Mouse (Mus musculus) skeletal muscle tissue, adult 2 months (tissue): Measurements from ENCODE around the gene Cspg4.

Experiments
- DNase-seq: peaks from one replicate; pipeline ENCODE4 v3.0.0-alpha.2; 2012; ENCODE audit warnings: low read depth, low spot score

The Cspg4 gene

GRCm38 (mm10) chr9:56864832-56865231 lies at the start of gene Cspg4:
TSS of gene Cspg4 (plus strand) at chr9:56865033.
- peak; percentile 82 for DNase-seq

DNA sequence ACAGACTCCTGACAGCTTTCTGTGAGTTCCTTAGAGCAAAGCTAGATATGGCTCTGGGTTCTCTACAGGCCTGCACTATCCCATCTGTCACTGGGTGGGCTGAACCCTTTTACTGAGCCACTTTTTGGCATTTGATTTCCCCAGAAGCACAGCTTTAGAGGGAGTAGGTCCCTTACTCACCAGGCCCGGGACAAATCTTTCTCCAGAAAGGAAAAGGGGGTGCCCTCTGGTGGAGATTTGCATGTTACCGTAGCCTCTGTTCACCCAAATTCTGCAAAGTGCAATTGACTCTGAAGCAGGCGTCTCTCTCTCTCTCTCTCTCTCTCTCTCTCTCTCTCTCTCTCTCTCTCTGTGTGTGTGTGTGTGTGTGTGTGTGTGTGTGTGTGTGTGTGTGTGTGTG lies 39.9 kb upstream of the Cspg4 start:
- no peak for DNase-seq

GRCm38 (mm10) chr9:56825476-56826213 lies 39.2 kb upstream of the Cspg4 start:
- no peak for DNase-seq

- DNase-seq: no peak
Measured at GRCm38 (mm10) chr9:56828146-56828545, 36.7 kb upstream of the Cspg4 start.

- no peak for DNase-seq
Measured at GRCm38 (mm10) chr9:56828841-56829240, 36.0 kb upstream of the Cspg4 start.

GRCm38 (mm10) chr9:56830162-56830561 lies 34.7 kb upstream of the Cspg4 start:
- DNase-seq: peak; percentile 57

DNA sequence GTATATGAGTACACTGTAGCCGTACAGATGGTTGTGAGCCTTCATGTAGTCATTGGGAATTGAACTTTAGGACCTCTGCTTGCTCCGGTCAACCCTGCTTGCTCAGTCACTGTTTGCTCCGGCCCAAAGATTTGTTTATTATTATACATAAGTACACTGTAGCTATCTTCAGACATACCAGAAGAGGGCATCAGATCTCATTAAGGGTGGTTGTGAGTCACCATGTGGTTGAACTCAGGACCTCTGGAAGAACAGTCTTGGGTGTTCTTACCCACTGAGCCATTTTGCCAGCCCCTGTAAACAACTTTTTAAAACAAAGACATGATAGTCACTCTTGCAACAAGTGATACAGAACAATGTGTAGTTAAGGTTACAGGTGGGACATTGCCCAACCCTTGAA lies 32.9 kb upstream of the Cspg4 start:
- no peak for DNase-seq

- peak; percentile 67 for DNase-seq
Measured at GRCm38 (mm10) chr9:56832900-56833299, 31.9 kb upstream of the Cspg4 start.

DNA sequence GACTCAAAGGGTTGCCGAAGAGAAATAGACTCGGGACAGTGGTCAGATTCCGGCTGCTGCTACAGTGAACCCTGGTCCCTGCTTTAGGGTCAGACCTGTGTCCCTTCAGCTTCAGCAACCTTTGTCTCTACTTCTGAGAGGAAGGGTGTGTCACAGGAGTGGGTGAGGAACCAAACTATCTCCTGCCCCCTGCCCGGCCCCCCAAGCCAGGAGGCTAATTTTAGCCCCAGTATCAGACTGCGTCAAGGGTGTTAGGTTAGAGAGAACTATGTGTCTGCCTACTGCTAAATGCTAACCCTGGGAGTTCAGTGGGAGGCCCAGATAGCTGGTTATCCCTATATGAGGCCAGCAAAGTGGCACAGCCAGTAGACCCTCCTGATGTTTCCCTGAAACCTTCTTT lies 29.7 kb upstream of the Cspg4 start:
- no peak for DNase-seq

GRCm38 (mm10) chr9:56840721-56841120 lies 24.1 kb upstream of the Cspg4 start:
- no peak for DNase-seq

DNA sequence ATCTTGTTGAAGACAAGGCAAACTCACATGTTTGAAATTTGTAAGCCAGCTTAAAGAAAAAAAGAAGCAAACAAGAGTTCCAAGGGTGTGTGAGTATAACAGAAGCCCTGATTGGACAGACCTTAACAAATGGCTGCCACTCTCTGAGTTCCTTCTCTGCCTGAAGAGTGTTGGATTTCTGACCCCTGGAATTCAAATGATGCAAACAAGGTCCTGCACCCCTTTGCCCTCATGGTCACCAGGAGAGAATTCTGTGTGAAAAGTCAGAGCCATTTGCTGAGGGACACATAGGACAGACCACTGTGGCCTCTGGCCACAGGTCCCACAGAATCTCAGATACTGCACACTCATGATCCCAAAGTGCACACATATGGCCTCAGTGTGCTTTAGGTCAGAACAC lies 23.0 kb upstream of the Cspg4 start:
- DNase-seq: no peak

- no peak for DNase-seq
Measured at GRCm38 (mm10) chr9:56842303-56842719, 22.5 kb upstream of the Cspg4 start.

GRCm38 (mm10) chr9:56843679-56844188 lies 21.1 kb upstream of the Cspg4 start:
- peak; percentile 85 for DNase-seq

DNA sequence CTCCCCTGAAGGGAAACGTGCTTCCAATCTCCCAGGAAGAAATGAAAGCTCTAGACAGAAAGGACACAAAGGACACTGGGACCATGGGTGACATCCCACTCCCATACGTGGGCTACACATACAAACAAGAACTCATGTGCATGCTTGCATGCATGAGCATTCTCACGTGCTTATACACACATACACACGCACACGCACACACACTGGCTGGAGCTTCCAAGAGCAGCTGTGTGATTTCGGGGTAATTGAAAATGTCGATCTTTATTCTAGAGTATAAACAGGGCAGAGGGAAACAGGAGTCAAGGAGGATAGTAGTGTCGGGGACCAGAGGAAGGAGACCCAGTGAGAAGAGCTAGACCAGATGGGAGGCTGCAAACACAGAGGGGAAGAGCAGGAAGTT lies 20.2 kb upstream of the Cspg4 start:
- no peak for DNase-seq

- DNase-seq: peak; percentile 56
Measured at GRCm38 (mm10) chr9:56847523-56847922, 17.3 kb upstream of the Cspg4 start.

GRCm38 (mm10) chr9:56850128-56850904 lies 14.5 kb upstream of the Cspg4 start:
- peak; percentile 59 for DNase-seq

GRCm38 (mm10) chr9:56850905-56851252 lies 14.0 kb upstream of the Cspg4 start:
- no peak for DNase-seq

GRCm38 (mm10) chr9:56851778-56852177 lies 13.1 kb upstream of the Cspg4 start:
- DNase-seq: peak; percentile 51

DNA sequence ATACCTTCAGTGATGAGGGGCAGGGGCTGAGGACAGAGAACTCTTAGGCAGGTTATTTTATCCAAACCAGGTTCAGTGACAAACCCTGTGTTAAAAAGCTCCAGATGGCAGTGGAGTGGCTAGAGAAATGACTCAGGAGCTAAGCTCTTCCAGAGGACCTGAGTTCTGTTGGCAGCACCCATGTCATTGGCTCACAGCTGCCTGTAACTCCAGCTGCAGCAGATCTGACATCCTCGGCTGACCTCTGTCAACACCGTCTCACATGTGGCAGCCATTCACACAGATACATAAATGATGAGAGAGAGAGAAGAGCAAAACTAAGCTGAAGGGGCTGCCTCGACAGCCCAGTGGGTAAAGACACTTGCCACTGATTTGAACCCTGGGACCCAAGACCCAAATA lies 7.4 kb upstream of the Cspg4 start:
- DNase-seq: peak; percentile 59

- DNase-seq: no peak
Measured at GRCm38 (mm10) chr9:56860035-56860434, 4.8 kb upstream of the Cspg4 start.

GRCm38 (mm10) chr9:56860486-56861269 lies 4.2 kb upstream of the Cspg4 start:
- no peak for DNase-seq

GRCm38 (mm10) chr9:56862863-56863262 lies 2.0 kb upstream of the Cspg4 start:
- DNase-seq: no peak
